In the genomic region with DNA sequence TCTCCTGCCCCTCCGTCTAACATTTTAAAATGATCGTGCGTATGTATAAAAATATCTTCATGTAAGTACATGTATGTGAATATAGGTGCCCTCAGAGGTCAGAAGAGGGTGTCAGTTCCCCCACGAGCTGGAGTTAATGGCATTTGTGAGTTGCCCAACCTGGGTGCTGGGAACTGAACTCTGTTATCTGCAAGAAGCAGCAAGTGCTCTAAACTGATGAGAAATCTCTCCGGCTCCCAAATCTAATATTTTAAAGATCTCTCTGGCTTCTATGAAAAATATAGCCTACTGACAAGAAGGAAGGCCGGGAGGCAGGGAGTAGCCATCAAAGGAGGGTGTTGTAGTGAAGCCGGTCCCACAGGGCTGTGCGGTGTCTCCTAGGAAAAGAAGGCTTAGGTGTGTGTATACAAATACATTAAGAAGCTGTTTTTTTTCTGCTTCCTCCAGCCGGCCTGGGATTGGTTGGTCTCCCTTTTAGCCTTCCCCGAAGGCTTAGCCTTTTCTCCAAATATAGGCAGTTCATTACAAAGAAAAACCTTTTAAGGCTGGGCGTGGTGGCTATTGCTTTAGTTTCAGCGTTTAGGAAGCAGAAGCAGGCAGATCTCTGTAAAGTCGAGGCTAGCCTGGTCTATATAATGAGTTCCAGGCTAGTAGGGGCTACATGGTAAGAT, we compare ENCODE assay signal across 9 mouse cellular contexts. TPM values are rescaled to one million over a fixed set of nuclear protein-coding genes. Genes with fewer than 3 reads are reported as not detected.
DNase-seq lines count a peak whose midpoint lies in the region; ATAC-seq and TF ChIP-seq lines count a peak whose summit lies in the region.
"Had no signal": no experiment of that assay in that cellular context is flagged by ENCODE, and none has a peak within 500 bp of the region (broad histone marks: within the 10 kb centered on the region; RNA-seq: fewer than 3 reads in every experiment).

No protein-coding gene starts in this region.

- no peak for TF ChIP-seq POLR2A in heart, adult 2 months (IDR thresholded peaks at IDR 0.05; ENCODE audit: insufficient read depth, low read depth, low read length)
- no peak for TF ChIP-seq POLR2A in MEL (IDR thresholded peaks at IDR 0.05; ENCODE audit: control insufficient read depth in 1 of 2, insufficient read depth in 1 of 2, low read depth in 1 of 2, low read length in 2 of 2, poor library complexity in 1 of 2)

- ATAC-seq in heart, embryonic 15.5 days (replicated peaks; ENCODE audit: insufficient number of reproducible peaks, insufficient read depth, low FRiP score, low read depth), result no peak
- no peak for ATAC-seq in hindbrain, embryonic 15.5 days (ENCODE audit: low FRiP score, low read depth)
- ATAC-seq in midbrain, embryonic 12.5 days (ENCODE audit: low FRiP score, low read depth), result no peak

- peak overlapping the region; percentile 70 for H3K4me2 ChIP-seq in heart, embryonic 15.5 days
- peak overlapping the region; percentile 64 for H3K4me2 ChIP-seq in hindbrain, embryonic 15.5 days
- H3K4me2 ChIP-seq in midbrain, embryonic 12.5 days (replicated peaks), result no peak overlapping the region

- DNase-seq in heart, adult 2 months, result no peak
- DNase-seq in MEL (ENCODE audit: low read depth, low spot score), result peak; percentile 37
- DNase-seq in layer of hippocampus, adult 9-10 months (ENCODE audit: low spot score), result no peak
- no peak for DNase-seq in left cerebral cortex, adult 18-20 months (ENCODE audit: low spot score in 2 of 2)
- no peak for DNase-seq in Muller cell, postnatal 12 days (ENCODE audit: inconsistent ontology term)

- no peaks in the 10 kb centered on the region for H3K79me2 ChIP-seq in heart, adult 2 months (replicated peaks; ENCODE audit: control insufficient read depth, insufficient read depth, low read length)
- no peaks in the 10 kb centered on the region; the same call in 1 of the 2 replicates for H3K79me2 ChIP-seq in MEL (ENCODE audit: control insufficient read depth, insufficient read depth, low read length, poor library complexity)

- no peaks in the 10 kb centered on the region for H3K36me3 ChIP-seq in heart, embryonic 15.5 days
- no peaks in the 10 kb centered on the region for H3K36me3 ChIP-seq in heart, adult 2 months (ENCODE audit: control insufficient read depth, insufficient read depth, low read length)
- H3K36me3 ChIP-seq in MEL (ENCODE audit: control insufficient read depth in 1 of 2, insufficient read depth in 2 of 2, low read length in 2 of 2), result peaks cover 0 to 7% of the 10 kb centered on the region in 2 experiments; a peak in 2 of 4 replicates
- no peaks in the 10 kb centered on the region for H3K36me3 ChIP-seq in hindbrain, embryonic 15.5 days
- no peaks in the 10 kb centered on the region for H3K36me3 ChIP-seq in midbrain, embryonic 12.5 days

- H3K27me3 ChIP-seq in heart, embryonic 15.5 days, result 0 out of 2 replicates have a peak, but pooled peaks cover 2% of the 10 kb centered on the region
- H3K27me3 ChIP-seq in heart, adult 2 months (ENCODE audit: control insufficient read depth, insufficient read depth, low read length), result no peaks in the 10 kb centered on the region
- no peaks in the 10 kb centered on the region for H3K27me3 ChIP-seq in MEL (ENCODE audit: control insufficient read depth in 1 of 2, insufficient read depth in 2 of 2, low read length in 2 of 2)
- no peaks in the 10 kb centered on the region for H3K27me3 ChIP-seq in hindbrain, embryonic 15.5 days
- no peaks in the 10 kb centered on the region for H3K27me3 ChIP-seq in midbrain, embryonic 12.5 days
- H3K27me3 ChIP-seq: Patski had no signal

- WGBS in heart, embryonic 15.5 days, result 89% methylated on average over 13 of the region's 13 CpGs
- WGBS in heart, adult 2 months, result 92% methylated on average over 13 of the region's 13 CpGs
- WGBS in hindbrain, embryonic 15.5 days, result 94% methylated on average over 13 of the region's 13 CpGs
- whole genome bisulfite sequencing in midbrain, embryonic 12.5 days, result 90% methylated on average over 13 of the region's 13 CpGs

- peaks cover 17% of the 10 kb centered on the region for H3K4me1 ChIP-seq in heart, embryonic 15.5 days (replicated peaks)
- H3K4me1 ChIP-seq in heart, adult 2 months (ENCODE audit: control insufficient read depth, insufficient read depth, low read length), result peaks cover 8% of the 10 kb centered on the region
- peaks cover 0 to 24% of the 10 kb centered on the region in 2 experiments; a peak in 3 of 4 replicates for H3K4me1 ChIP-seq in MEL (ENCODE audit: control insufficient read depth in 1 of 2, insufficient read depth in 2 of 2, low read length in 2 of 2)
- peaks cover 15% of the 10 kb centered on the region for H3K4me1 ChIP-seq in hindbrain, embryonic 15.5 days (replicated peaks)
- H3K4me1 ChIP-seq in midbrain, embryonic 12.5 days, result peaks cover 35% of the 10 kb centered on the region

- TF ChIP-seq EP300 in heart, adult 2 months (IDR thresholded peaks at IDR 0.05; ENCODE audit: insufficient read depth, low read depth, low read length), result no peak
- peak in 1 of 2 experiments; percentile 60; a peak in 1 of 4 replicates for TF ChIP-seq EP300 in MEL (IDR thresholded peaks at IDR 0.05; ENCODE audit: low read depth in 1 of 2, low read length in 2 of 2)

- intact Hi-C loops in heart, adult 2 months (cut with DNase I), result loop anchor here (1.0 to 2.0 kb wide), 3 partner anchors 17 to 77 kb away; a partner anchor contains a TSS

- no peak overlapping the region for H3K9ac ChIP-seq in heart, embryonic 15.5 days
- no peak overlapping the region for H3K9ac ChIP-seq in heart, adult 2 months (ENCODE audit: low read depth, low read length)
- peak overlapping the region; percentile 68 for H3K9ac ChIP-seq in MEL (ENCODE audit: control insufficient read depth, low read depth, low read length, poor library complexity, severe bottlenecking)
- H3K9ac ChIP-seq in hindbrain, embryonic 15.5 days, result no peak overlapping the region
- no peak overlapping the region; the same call in 1 of the 2 replicates for H3K9ac ChIP-seq in midbrain, embryonic 12.5 days (replicated peaks)

- no peak overlapping the region for H3K4me3 ChIP-seq in heart, embryonic 15.5 days
- no peak overlapping the region for H3K4me3 ChIP-seq in heart, adult 2 months
- H3K4me3 ChIP-seq in MEL (ENCODE audit: control insufficient read depth in 1 of 2, insufficient read depth in 1 of 2, low read depth in 2 of 2, low read length in 2 of 2), result peak overlapping the region; percentile 64 to 82
- H3K4me3 ChIP-seq in hindbrain, embryonic 15.5 days, result no peak overlapping the region
- H3K4me3 ChIP-seq in midbrain, embryonic 12.5 days, result peak overlapping the region; percentile 34; the same call in 1 of the 2 replicates

- no peak for TF ChIP-seq RAD21 in MEL (IDR thresholded peaks at IDR 0.05; ENCODE audit: low read depth, low read length)

- no peak for TF ChIP-seq CTCF in heart, adult 2 months (IDR thresholded peaks at IDR 0.05)
- TF ChIP-seq CTCF in MEL (IDR thresholded peaks at IDR 0.05 in 2 of 3, conservative IDR thresholded peaks at IDR 0.05 in 1 of 3; ENCODE audit: control insufficient read depth in 1 of 3, insufficient read depth in 1 of 3, low read depth in 2 of 3, low read length in 3 of 3, poor library complexity in 1 of 3, severe bottlenecking in 1 of 3), result no peak

- H3K27ac ChIP-seq in heart, embryonic 15.5 days, result no peak overlapping the region
- H3K27ac ChIP-seq in heart, adult 2 months, result no peak overlapping the region
- H3K27ac ChIP-seq in MEL (ENCODE audit: control insufficient read depth, low read depth, low read length), result peak overlapping the region; percentile 4; the same call in 1 of the 2 replicates
- H3K27ac ChIP-seq in hindbrain, embryonic 15.5 days (replicated peaks), result no peak overlapping the region
- no peak overlapping the region for H3K27ac ChIP-seq in midbrain, embryonic 12.5 days (replicated peaks)

- H3K9me3 ChIP-seq in heart, embryonic 15.5 days (replicated peaks), result no peaks in the 10 kb centered on the region
- no peaks in the 10 kb centered on the region for H3K9me3 ChIP-seq in MEL (replicated peaks; ENCODE audit: insufficient read depth, low read length)
- no peaks in the 10 kb centered on the region for H3K9me3 ChIP-seq in hindbrain, embryonic 15.5 days
- H3K9me3 ChIP-seq in midbrain, embryonic 12.5 days, result no peaks in the 10 kb centered on the region

RNA-seq across cellular contexts. Expression of a gene that starts 8.5 kb away (rescaled TPM):
- polyA plus RNA-seq in heart, embryonic 15.5 days (2015; fragmentation: Nextera tagmentation; extraction: Ambion mirVana), result 367 and 431 TPM in 2 replicates
- total RNA-seq in heart, adult 2 months (2021), result 100 to 1,000 TPM; 243 to 250 TPM
- polyA plus RNA-seq in heart, adult 2 months (2012; rRNA removed), result 311 and 386 TPM in 2 replicates
- total RNA-seq in MEL (2012; rRNA removed), result 129 and 131 TPM in 2 replicates
- polyA plus RNA-seq in MEL (2012; ENCODE audit: insufficient read depth in 1 of 2, insufficient read length in 2 of 2, low read depth in 1 of 2, low replicate concordance in 2 of 2, missing spikeins in 1 of 2), result 100 to 1,000 TPM; 137 to 335 TPM
- polyA plus RNA-seq in hindbrain, embryonic 15.5 days (2015; fragmentation: Nextera tagmentation; extraction: Ambion mirVana), result 332 and 343 TPM in 2 replicates
- 635 and 641 TPM in 2 replicates for polyA plus RNA-seq in midbrain, embryonic 12.5 days (2016; fragmentation: Nextera tagmentation; extraction: Ambion mirVana)
- total RNA-seq in left cerebral cortex, adult 18-20 months (2021), result 100 to 1,000 TPM; 222 to 239 TPM

RNA-seq across cellular contexts. Expression of a gene that starts 25.7 kb away (rescaled TPM):
- polyA plus RNA-seq in heart, embryonic 15.5 days (2015; fragmentation: Nextera tagmentation; extraction: Ambion mirVana), result 2.5 and 3.6 TPM in 2 replicates
- 10 to 100 TPM; 71.5 to 88.3 TPM for total RNA-seq in heart, adult 2 months (2021)
- polyA plus RNA-seq in heart, adult 2 months (2012; rRNA removed), result 162 and 314 TPM in 2 replicates
- total RNA-seq in MEL (2012; rRNA removed), result not detected in 2 replicates
- not detected for polyA plus RNA-seq in MEL (2012; ENCODE audit: insufficient read depth in 1 of 2, insufficient read length in 2 of 2, low read depth in 1 of 2, low replicate concordance in 2 of 2, missing spikeins in 1 of 2)
- 41.4 and 43.3 TPM in 2 replicates for polyA plus RNA-seq in hindbrain, embryonic 15.5 days (2015; fragmentation: Nextera tagmentation; extraction: Ambion mirVana)
- 13.9 and 14.8 TPM in 2 replicates for polyA plus RNA-seq in midbrain, embryonic 12.5 days (2016; fragmentation: Nextera tagmentation; extraction: Ambion mirVana)
- total RNA-seq in left cerebral cortex, adult 18-20 months (2021), result 10 to 100 TPM; 66.6 to 84.4 TPM

RNA-seq across cellular contexts. Expression of a gene that starts 34.6 kb away (rescaled TPM):
- polyA plus RNA-seq in heart, embryonic 15.5 days (2015; fragmentation: Nextera tagmentation; extraction: Ambion mirVana), result 9.7 and 10.7 TPM in 2 replicates
- total RNA-seq in heart, adult 2 months (2021), result 10 to 100 TPM; 19.9 to 24.2 TPM
- 33.7 and 39.1 TPM in 2 replicates for polyA plus RNA-seq in heart, adult 2 months (2012; rRNA removed)
- 0.04 and 0.07 TPM in 2 replicates for total RNA-seq in MEL (2012; rRNA removed)
- under 1 TPM in 1 of 2 experiments, not detected in 1; 0.21 TPM for polyA plus RNA-seq in MEL (2012; ENCODE audit: insufficient read depth in 1 of 2, insufficient read length in 2 of 2, low read depth in 1 of 2, low replicate concordance in 2 of 2, missing spikeins in 1 of 2)
- 4.6 and 5.1 TPM in 2 replicates for polyA plus RNA-seq in hindbrain, embryonic 15.5 days (2015; fragmentation: Nextera tagmentation; extraction: Ambion mirVana)
- polyA plus RNA-seq in midbrain, embryonic 12.5 days (2016; fragmentation: Nextera tagmentation; extraction: Ambion mirVana), result 3.2 TPM in 2 replicates
- total RNA-seq in left cerebral cortex, adult 18-20 months (2021), result 1 to 10 TPM; 3.5 to 4.5 TPM

RNA-seq across cellular contexts. Expression of a gene that starts 35.8 kb away (rescaled TPM):
- polyA plus RNA-seq in heart, embryonic 15.5 days (2015; fragmentation: Nextera tagmentation; extraction: Ambion mirVana), result 0.53 and 0.98 TPM in 2 replicates
- total RNA-seq in heart, adult 2 months (2021), result not detected
- polyA plus RNA-seq in heart, adult 2 months (2012; rRNA removed), result not detected in 2 replicates
- total RNA-seq in MEL (2012; rRNA removed), result 0.27 TPM in 1 of 2 replicates, not detected in the other
- polyA plus RNA-seq in MEL (2012; ENCODE audit: insufficient read depth in 1 of 2, insufficient read length in 2 of 2, low read depth in 1 of 2, low replicate concordance in 2 of 2, missing spikeins in 1 of 2), result 100 to 1,000 TPM in 1 of 2 experiments, not detected in 1; 326 TPM
- 2.0 and 3.6 TPM in 2 replicates for polyA plus RNA-seq in hindbrain, embryonic 15.5 days (2015; fragmentation: Nextera tagmentation; extraction: Ambion mirVana)
- polyA plus RNA-seq in midbrain, embryonic 12.5 days (2016; fragmentation: Nextera tagmentation; extraction: Ambion mirVana), result 1.9 and 2.7 TPM in 2 replicates
- under 1 TPM; 0.35 to 0.73 TPM for total RNA-seq in left cerebral cortex, adult 18-20 months (2021)

RNA-seq across cellular contexts. Expression of a gene that starts 56.2 kb away (rescaled TPM):
- polyA plus RNA-seq in heart, embryonic 15.5 days (2015; fragmentation: Nextera tagmentation; extraction: Ambion mirVana), result 31.7 and 45.7 TPM in 2 replicates
- 10 to 100 TPM; 39.9 to 51.4 TPM for total RNA-seq in heart, adult 2 months (2021)
- polyA plus RNA-seq in heart, adult 2 months (2012; rRNA removed), result 43.7 and 54.5 TPM in 2 replicates
- total RNA-seq in MEL (2012; rRNA removed), result 136 and 147 TPM in 2 replicates
- 100 to 1,000 TPM in 1 of 2 experiments, not detected in 1; 292 TPM for polyA plus RNA-seq in MEL (2012; ENCODE audit: insufficient read depth in 1 of 2, insufficient read length in 2 of 2, low read depth in 1 of 2, low replicate concordance in 2 of 2, missing spikeins in 1 of 2)
- polyA plus RNA-seq in hindbrain, embryonic 15.5 days (2015; fragmentation: Nextera tagmentation; extraction: Ambion mirVana), result 16.3 and 17.3 TPM in 2 replicates
- 20.1 and 21.1 TPM in 2 replicates for polyA plus RNA-seq in midbrain, embryonic 12.5 days (2016; fragmentation: Nextera tagmentation; extraction: Ambion mirVana)
- 10 to 100 TPM; 11.3 to 11.9 TPM for total RNA-seq in left cerebral cortex, adult 18-20 months (2021)

Comparison
In these comparisons a context has a peak if more than half of its experiments do, and no peak if none do; other contexts are left out.
1. H3K4me3 ChIP-seq: peak in MEL (2 of 2) and midbrain, embryonic 12.5 days (single experiment); none in heart, embryonic 15.5 days (single experiment), heart, adult 2 months (single experiment) and hindbrain, embryonic 15.5 days (single experiment).